Mouse (Mus musculus) MEL (cell line): ENCODE results near the gene Cst3. TPM values are rescaled to one million over a fixed set of nuclear protein-coding genes. Genes with fewer than 3 reads are reported as not detected.

Source experiments
- DNase-seq: peaks from one replicate; pipeline ENCODE4 v3.0.0; 2011; ENCODE audit warnings: low read depth, low spot score
- H3K27ac ChIP-seq: 2 replicates; pipeline ENCODE4 v1.5.1; 2012; ENCODE audit warnings: low read depth, mild to moderate bottlenecking, control low read depth, low read length, moderate library complexity; ENCODE audit not compliant: control insufficient read depth
- H3K27me3 ChIP-seq, 2 experiments: fragments of 150-350 bp in 1 of 2; sonication (generic) in 1 of 2; 2 replicates each; pipeline ENCODE4 v1.6.1; 2012; ENCODE audit warnings: low read length in 2 of 2, mild to moderate bottlenecking in 2 of 2, improper control_type of control experiment in 1 of 2, moderate library complexity in 1 of 2; ENCODE audit not compliant: insufficient read depth in 2 of 2, control insufficient read depth in 1 of 2
- H3K36me3 ChIP-seq, 2 experiments: 2 replicates each; pipeline ENCODE4 v1.6.1; 2012 to 2014; ENCODE audit warnings: low read length in 2 of 2, improper control_type of control experiment in 1 of 2, inconsistent platforms in 1 of 2, mild to moderate bottlenecking in 1 of 2; ENCODE audit not compliant: insufficient read depth in 2 of 2, control insufficient read depth in 1 of 2
- H3K4me1 ChIP-seq, 2 experiments: fragments of 150-350 bp in 1 of 2; sonication (generic) in 1 of 2; 2 replicates each; pipeline ENCODE4 v1.6.1; 2012; ENCODE audit warnings: low read length in 2 of 2, improper control_type of control experiment in 1 of 2, mild to moderate bottlenecking in 1 of 2; ENCODE audit not compliant: insufficient read depth in 2 of 2, control insufficient read depth in 1 of 2
- H3K4me3 ChIP-seq, 2 experiments: fragments of 150-350 bp in 1 of 2; sonication (generic) in 1 of 2; 2 replicates each; pipeline ENCODE4 v1.5.1; 2012; ENCODE audit warnings: low read depth in 2 of 2, low read length in 2 of 2, mild to moderate bottlenecking in 2 of 2, moderate library complexity in 2 of 2, control low read depth in 1 of 2, improper control_type of control experiment in 1 of 2; ENCODE audit not compliant: control insufficient read depth in 1 of 2, insufficient read depth in 1 of 2
- H3K79me2 ChIP-seq: 2 replicates; pipeline ENCODE4 v1.6.1; 2012; ENCODE audit warnings: mild to moderate bottlenecking, low read length, moderate library complexity; ENCODE audit not compliant: control insufficient read depth, poor library complexity, insufficient read depth
- H3K9ac ChIP-seq: 2 replicates; pipeline ENCODE4 v1.6.1; 2012; ENCODE audit warnings: low read depth, mild to moderate bottlenecking, control low read depth, low read length, moderate library complexity; ENCODE audit not compliant: control insufficient read depth, poor library complexity, severe bottlenecking
- H3K9me3 ChIP-seq: fragments of 150-350 bp; sonication (generic); replicated peaks from 2 replicates; pipeline ENCODE4 v1.6.1; 2012; ENCODE audit warnings: mild to moderate bottlenecking, low read length, improper control_type of control experiment, moderate library complexity; ENCODE audit not compliant: insufficient read depth
- BHLHE40 ChIP-seq: IDR thresholded peaks from 2 replicates; pipeline ENCODE4 v1.6.1; 2012; ENCODE audit warnings: low read depth, mild to moderate bottlenecking, inconsistent platforms, low read length, improper control_type of control experiment, borderline replicate concordance
- CHD1 ChIP-seq: IDR thresholded peaks from 2 replicates; pipeline ENCODE4 v1.6.1; 2012; ENCODE audit warnings: low read depth, mild to moderate bottlenecking, inconsistent platforms, low read length, improper control_type of control experiment
- CHD2 ChIP-seq: IDR thresholded peaks from 2 replicates; pipeline ENCODE4 v1.6.1; 2011; ENCODE audit warnings: low read length, improper control_type of control experiment
- CTCF ChIP-seq, 3 experiments: IDR thresholded peaks in 2 of 3; conservative IDR thresholded peaks in 1 of 3; 2 replicates each; pipeline ENCODE4 v1.5.1; 2011 to 2012; ENCODE audit warnings: low read length in 3 of 3, low read depth in 2 of 3, mild to moderate bottlenecking in 2 of 3, improper control_type of control experiment in 1 of 3, inconsistent platforms in 1 of 3, mixed read lengths in 1 of 3, moderate library complexity in 1 of 3; ENCODE audit not compliant: control insufficient read depth in 1 of 3, insufficient read depth in 1 of 3, poor library complexity in 1 of 3, severe bottlenecking in 1 of 3
- E2F4 ChIP-seq: IDR thresholded peaks from 2 replicates; pipeline ENCODE4 v1.6.1; 2011; ENCODE audit warnings: low read depth, low read length, improper control_type of control experiment, borderline replicate concordance
- ELF1 ChIP-seq: IDR thresholded peaks from 2 replicates; pipeline ENCODE4 v1.6.1; 2014; ENCODE audit warnings: low read depth, mild to moderate bottlenecking, inconsistent platforms, low read length, improper control_type of control experiment, moderate library complexity
- ETS1 ChIP-seq: IDR thresholded peaks from 2 replicates; pipeline ENCODE4 v1.6.1; 2012; ENCODE audit warnings: low read depth, mild to moderate bottlenecking, inconsistent platforms, low read length, improper control_type of control experiment, moderate library complexity
- GATA1 ChIP-seq: IDR thresholded peaks from 2 replicates; pipeline ENCODE4 v1.6.1; 2011; ENCODE audit warnings: low read depth, low read length, improper control_type of control experiment
- HCFC1 ChIP-seq: IDR thresholded peaks from 2 replicates; pipeline ENCODE4 v1.6.1; 2012; ENCODE audit warnings: low read depth, mild to moderate bottlenecking, inconsistent platforms, low read length, improper control_type of control experiment, moderate library complexity
- KAT2A ChIP-seq: conservative IDR thresholded peaks from 2 replicates; pipeline ENCODE4 v1.6.1; 2012; ENCODE audit warnings: low read depth, low read length, improper control_type of control experiment, inconsistent platforms
- MAX ChIP-seq: IDR thresholded peaks from 2 replicates; pipeline ENCODE4 v1.6.1; 2011; ENCODE audit warnings: low read length, improper control_type of control experiment
- MXI1 ChIP-seq: IDR thresholded peaks from 2 replicates; pipeline ENCODE4 v1.6.1; 2011; ENCODE audit warnings: mild to moderate bottlenecking, low read depth, low read length, improper control_type of control experiment
- MYC ChIP-seq: IDR thresholded peaks from 2 replicates; pipeline ENCODE4 v1.6.1; 2011; ENCODE audit warnings: low read depth, mild to moderate bottlenecking, low read length, improper control_type of control experiment, moderate library complexity
- NRF1 ChIP-seq: IDR thresholded peaks from 2 replicates; pipeline ENCODE4 v1.6.1; 2014; ENCODE audit warnings: low read depth, mild to moderate bottlenecking, inconsistent platforms, low read length, improper control_type of control experiment, moderate library complexity; ENCODE audit not compliant: poor library complexity, insufficient read depth, severe bottlenecking
- POLR2A ChIP-seq, 2 experiments: IDR thresholded peaks; 2 replicates each; pipeline ENCODE4 v1.6.1; 2011 to 2012; ENCODE audit warnings: low read length in 2 of 2, mild to moderate bottlenecking in 2 of 2, control low read depth in 1 of 2, improper control_type of control experiment in 1 of 2, low read depth in 1 of 2, moderate library complexity in 1 of 2; ENCODE audit not compliant: control insufficient read depth in 1 of 2, insufficient read depth in 1 of 2, poor library complexity in 1 of 2
- POLR2AphosphoS2 ChIP-seq: IDR thresholded peaks from 2 replicates; pipeline ENCODE4 v1.6.1; 2011; ENCODE audit warnings: low read length, improper control_type of control experiment
- RAD21 ChIP-seq: IDR thresholded peaks from 2 replicates; pipeline ENCODE4 v1.6.1; 2011; ENCODE audit warnings: mild to moderate bottlenecking, low read depth, low read length, improper control_type of control experiment
- SIN3A ChIP-seq: IDR thresholded peaks from 2 replicates; pipeline ENCODE4 v1.6.1; 2012; ENCODE audit warnings: low read length, improper control_type of control experiment, inconsistent platforms
- TAL1 ChIP-seq: IDR thresholded peaks from 2 replicates; pipeline ENCODE4 v1.6.1; 2012; ENCODE audit warnings: mild to moderate bottlenecking, inconsistent platforms, low read length, moderate library complexity, mixed read lengths
- TBP ChIP-seq: IDR thresholded peaks from 2 replicates; pipeline ENCODE4 v1.8.0; 2011; ENCODE audit warnings: low read depth, low read length, improper control_type of control experiment
- TCF12 ChIP-seq: IDR thresholded peaks from 2 replicates; pipeline ENCODE4 v1.6.1; 2014; ENCODE audit warnings: low read depth, mild to moderate bottlenecking, inconsistent platforms, low read length, improper control_type of control experiment, moderate library complexity
- UBTF ChIP-seq: IDR thresholded peaks from 2 replicates; pipeline ENCODE4 v1.6.1; 2012; ENCODE audit warnings: low read depth, mild to moderate bottlenecking, inconsistent platforms, low read length, improper control_type of control experiment, moderate library complexity, borderline replicate concordance; ENCODE audit not compliant: insufficient read depth
- USF1 ChIP-seq: IDR thresholded peaks from 2 replicates; pipeline ENCODE4 v1.6.1; 2014; ENCODE audit warnings: low read depth, mild to moderate bottlenecking, inconsistent platforms, low read length, improper control_type of control experiment, moderate library complexity
- ZC3H11A ChIP-seq: IDR thresholded peaks from 2 replicates; pipeline ENCODE4 v1.6.1; 2012; ENCODE audit warnings: low read depth, mild to moderate bottlenecking, inconsistent platforms, low read length, improper control_type of control experiment
- ZKSCAN1 ChIP-seq: IDR thresholded peaks from 2 replicates; pipeline ENCODE4 v1.6.1; 2012; ENCODE audit warnings: low read depth, mild to moderate bottlenecking, inconsistent platforms, low read length, improper control_type of control experiment, moderate library complexity
- ZMIZ1 ChIP-seq: IDR thresholded peaks from 2 replicates; pipeline ENCODE4 v1.6.1; 2012; ENCODE audit warnings: low read depth, mild to moderate bottlenecking, inconsistent platforms, low read length, improper control_type of control experiment, moderate library complexity
- ZNF384 ChIP-seq: IDR thresholded peaks from 2 replicates; pipeline ENCODE4 v1.6.1; 2012; ENCODE audit warnings: low read depth, mild to moderate bottlenecking, inconsistent platforms, low read length, improper control_type of control experiment
- polyA plus RNA-seq, 2 experiments: library from polyadenylated mRNA; stranded (reverse) in 1 of 2; unstranded in 1 of 2; fragments of >175 nt in 1 of 2; fragments of >200 nt in 1 of 2; gene quantifications; 2 replicates each; pipeline versions ENCODE4 v1.2.1 to v1.2.4; 2012; ENCODE audit warnings: low replicate concordance in 2 of 2, low read depth in 1 of 2; ENCODE audit not compliant: insufficient read length in 2 of 2, insufficient read depth in 1 of 2, missing spikeins in 1 of 2
- total RNA-seq: library from RNA; depleted of rRNA; stranded (reverse); fragments of 300-350 nt; gene quantifications from 2 replicates; pipeline ENCODE4 v1.2.3, GENCODE M21; 2012

The Cst3 gene
- total and polyA plus RNA-seq, 3 experiments, result 114 to 122 TPM; not detected in 1

- Histone ChIP-seq H3K4me3 (no peak overlapping the region), H3K9me3 (no peaks in the 10 kb centered on the region)
- TF ChIP-seq ZNF384, result no peak
- TF ChIP-seq TBP, result no peak
- TF ChIP-seq TCF12, result no peak
- TF ChIP-seq CHD1, result no peak
- TF ChIP-seq BHLHE40, result no peak
- no peak for TF ChIP-seq HCFC1
- no peak for TF ChIP-seq ELF1
- no peak for TF ChIP-seq ETS1
- TF ChIP-seq MXI1, result no peak
- TF ChIP-seq MYC, result no peak
- no peak for TF ChIP-seq E2F4
- no peak for TF ChIP-seq POLR2AphosphoS2
- no peak for TF ChIP-seq NRF1
- no peak for TF ChIP-seq MAX
- no peak for TF ChIP-seq ZKSCAN1
Measured at GRCm38 (mm10) chr2:148879199-148879598, 3.7 kb upstream of the Cst3 start.

GRCm38 (mm10) chr2:148878641-148879130, 3.2 kb upstream of the Cst3 start:
- Histone ChIP-seq H3K27me3 (peaks cover 0 to 2% of the 10 kb centered on the region in 2 experiments; a peak in 2 of 4 replicates), H3K27ac (no peak overlapping the region), H3K4me3 (no peak overlapping the region), H3K36me3 (peaks cover 0 to 2% of the 10 kb centered on the region in 2 experiments; a peak in 1 of 4 replicates), H3K9ac (no peak overlapping the region), H3K4me1 (peaks cover 0 to 7% of the 10 kb centered on the region in 2 experiments; a peak in 3 of 4 replicates), H3K9me3 (no peaks in the 10 kb centered on the region), H3K79me2 (peaks cover 7% of the 10 kb centered on the region)
- no peak for DNase-seq
- no peak for TF ChIP-seq CTCF (IDR thresholded peaks at IDR 0.05 in 2 of 3, conservative IDR thresholded peaks at IDR 0.05 in 1 of 3; ENCODE audit: control insufficient read depth in 1 of 3, insufficient read depth in 1 of 3, low read depth in 2 of 3, low read length in 3 of 3, poor library complexity in 1 of 3, severe bottlenecking in 1 of 3)
- no peak for TF ChIP-seq NRF1
- no peak for TF ChIP-seq ZNF384
- no peak for TF ChIP-seq USF1
- TF ChIP-seq CHD2, result no peak
- TF ChIP-seq KAT2A, result no peak
- TF ChIP-seq SIN3A, result no peak
- no peak for TF ChIP-seq ZMIZ1
- TF ChIP-seq TAL1, result no peak
- TF ChIP-seq ZC3H11A, result no peak
- TF ChIP-seq UBTF, result no peak
- TF ChIP-seq POLR2A (IDR thresholded peaks at IDR 0.05; ENCODE audit: control insufficient read depth in 1 of 2, insufficient read depth in 1 of 2, low read depth in 1 of 2, low read length in 2 of 2, poor library complexity in 1 of 2), result no peak
- no peak for TF ChIP-seq POLR2AphosphoS2
- TF ChIP-seq GATA1, result no peak
- no peak for TF ChIP-seq TCF12
- TF ChIP-seq RAD21, result no peak

More at GRCm38 (mm10) chr2:148879199-148879598, 3.7 kb upstream of the Cst3 start:
- no peak for DNase-seq
- Histone ChIP-seq H3K36me3 (no peaks in the 10 kb centered on the region), H3K27ac (no peak overlapping the region), H3K4me1 (peaks cover 0 to 3% of the 10 kb centered on the region in 2 experiments; a peak in 3 of 4 replicates), H3K9ac (no peak overlapping the region), H3K27me3 (peaks cover 0 to 2% of the 10 kb centered on the region in 2 experiments; a peak in 2 of 4 replicates), H3K79me2 (peaks cover 4% of the 10 kb centered on the region)
